Mouse (Mus musculus): ENCODE data around the gene Cul9. TPM values are rescaled to one million over a fixed set of nuclear protein-coding genes. Genes with fewer than 3 reads are reported as not detected.

Cul9 gene
- 100 to 1,000 TPM in 9 of 26 experiments, 10 to 100 TPM in 17; 17.7 to 142 (median 86.9) TPM for total RNA-seq (2018; cell fraction: chromatin; rRNA removed)
- 10 to 100 TPM in 15 of 26 experiments, 1 to 10 TPM in 11; 5.6 to 17.4 (median 11.2) TPM for total RNA-seq (2018; cell fraction: cytosol; rRNA removed)
- 10 to 100 TPM; 11.9 to 96.2 (median 39.5) TPM for total RNA-seq (2018; cell fraction: nucleus; rRNA removed)
- 8.0 to 13.4 TPM (median 8.8 TPM) in 3 replicates for polyA plus RNA-seq (2018)

- Histone ChIP-seq H3K4me3 (ENCODE audit: inconsistent target) (peak within 1 kb of the TSS; percentile 54), H3K27ac (no peak within 1 kb of the TSS), H3K79me2 (ENCODE audit: inconsistent target) (no peaks in the 10 kb centered on the region; the same call in 1 of the 2 replicates), H3K36me3 (ENCODE audit: inconsistent target) (peaks cover 25% of the 10 kb centered on the region)
- 2% methylated on average over 49 of the region's 49 CpGs for WGBS (ENCODE audit: missing documents)
These were observed at the start of gene Cul9 for GRCm38 (mm10) chr17:46545813-46546564. Gene Cul9, minus strand, starts transcription at chr17:46546388.

- H3K36me3 ChIP-seq (ENCODE audit: inconsistent target) = no peaks in the 10 kb centered on the region
- H3K79me2 ChIP-seq (ENCODE audit: inconsistent target) = no peaks in the 10 kb centered on the region
- WGBS (ENCODE audit: missing documents) = 96% methylated on average over 6 of the region's 6 CpGs
These were observed 49.1 kb upstream of the Cul9 start for GRCm38 (mm10) chr17:46595336-46595735.

GRCm38 (mm10) chr17:46594606-46595005, 48.4 kb upstream of the Cul9 start:
- 96% methylated on average over 9 of the region's 9 CpGs for WGBS (ENCODE audit: missing documents)
- Histone ChIP-seq H3K36me3 (ENCODE audit: inconsistent target) (no peaks in the 10 kb centered on the region), H3K4me3 (ENCODE audit: inconsistent target) (no peak overlapping the region), H3K79me2 (ENCODE audit: inconsistent target) (no peaks in the 10 kb centered on the region), H3K27ac (no peak overlapping the region)

More at GRCm38 (mm10) chr17:46595336-46595735, 49.1 kb upstream of the Cul9 start:
- H3K4me3 ChIP-seq (ENCODE audit: inconsistent target) = no peak overlapping the region
- no peak overlapping the region for H3K27ac ChIP-seq

- 98% methylated on average over 4 of the region's 4 CpGs for WGBS (ENCODE audit: missing documents)
These were observed 46.9 kb upstream of the Cul9 start for GRCm38 (mm10) chr17:46593124-46593523.

GRCm38 (mm10) chr17:46591406-46591805, 45.2 kb upstream of the Cul9 start:
- WGBS (ENCODE audit: missing documents) = 93% methylated on average over 19 of the region's 19 CpGs
- H3K79me2 ChIP-seq (ENCODE audit: inconsistent target) = no peaks in the 10 kb centered on the region
- no peak overlapping the region for H3K27ac ChIP-seq
- H3K4me3 ChIP-seq (ENCODE audit: inconsistent target) = no peak overlapping the region
- H3K36me3 ChIP-seq (ENCODE audit: inconsistent target) = no peaks in the 10 kb centered on the region

More at GRCm38 (mm10) chr17:46593124-46593523, 46.9 kb upstream of the Cul9 start:
- Histone ChIP-seq H3K79me2 (ENCODE audit: inconsistent target) (no peaks in the 10 kb centered on the region), H3K27ac (no peak overlapping the region), H3K4me3 (ENCODE audit: inconsistent target) (no peak overlapping the region), H3K36me3 (ENCODE audit: inconsistent target) (no peaks in the 10 kb centered on the region)

- Histone ChIP-seq H3K79me2 (ENCODE audit: inconsistent target) (no peaks in the 10 kb centered on the region), H3K36me3 (ENCODE audit: inconsistent target) (no peaks in the 10 kb centered on the region), H3K4me3 (ENCODE audit: inconsistent target) (no peak overlapping the region), H3K27ac (no peak overlapping the region)
- WGBS (ENCODE audit: missing documents) = 94% methylated on average over 7 of the region's 7 CpGs
These were observed 44.3 kb upstream of the Cul9 start for GRCm38 (mm10) chr17:46590439-46590838.

GRCm38 (mm10) chr17:46589635-46590314, 43.6 kb upstream of the Cul9 start:
- Histone ChIP-seq H3K4me3 (ENCODE audit: inconsistent target) (no peak overlapping the region), H3K36me3 (ENCODE audit: inconsistent target) (no peaks in the 10 kb centered on the region), H3K79me2 (ENCODE audit: inconsistent target) (no peaks in the 10 kb centered on the region), H3K27ac (no peak overlapping the region)
- WGBS (ENCODE audit: missing documents) = 95% methylated on average over 16 of the region's 16 CpGs

- 98% methylated on average over 6 of the region's 6 CpGs for WGBS (ENCODE audit: missing documents)
- H3K36me3 ChIP-seq (ENCODE audit: inconsistent target) = no peaks in the 10 kb centered on the region
These were observed 42.7 kb upstream of the Cul9 start for GRCm38 (mm10) chr17:46588913-46589312.

GRCm38 (mm10) chr17:46588173-46588572, 42.0 kb upstream of the Cul9 start:
- Histone ChIP-seq H3K4me3 (ENCODE audit: inconsistent target) (no peak overlapping the region), H3K27ac (no peak overlapping the region), H3K79me2 (ENCODE audit: inconsistent target) (no peaks in the 10 kb centered on the region), H3K36me3 (ENCODE audit: inconsistent target) (no peaks in the 10 kb centered on the region)
- WGBS (ENCODE audit: missing documents) = 19% methylated on average over 9 of the region's 9 CpGs

More at GRCm38 (mm10) chr17:46588913-46589312, 42.7 kb upstream of the Cul9 start:
- Histone ChIP-seq H3K79me2 (ENCODE audit: inconsistent target) (no peaks in the 10 kb centered on the region), H3K4me3 (ENCODE audit: inconsistent target) (no peak overlapping the region), H3K27ac (no peak overlapping the region)

- no peak overlapping the region for H3K27ac ChIP-seq
These were observed 40.1 kb upstream of the Cul9 start for GRCm38 (mm10) chr17:46586327-46586726.

GRCm38 (mm10) chr17:46578650-46579049, 32.5 kb upstream of the Cul9 start:
- H3K4me3 ChIP-seq (ENCODE audit: inconsistent target) = no peak overlapping the region
- 92% methylated on average over 5 of the region's 5 CpGs for WGBS (ENCODE audit: missing documents)
- H3K36me3 ChIP-seq (ENCODE audit: inconsistent target) = no peaks in the 10 kb centered on the region
- H3K79me2 ChIP-seq (ENCODE audit: inconsistent target) = no peaks in the 10 kb centered on the region
- H3K27ac ChIP-seq = no peak overlapping the region

More at GRCm38 (mm10) chr17:46586327-46586726, 40.1 kb upstream of the Cul9 start:
- no peaks in the 10 kb centered on the region for H3K36me3 ChIP-seq (ENCODE audit: inconsistent target)
- H3K4me3 ChIP-seq (ENCODE audit: inconsistent target) = no peak overlapping the region
- H3K79me2 ChIP-seq (ENCODE audit: inconsistent target) = no peaks in the 10 kb centered on the region
- 36% methylated on average over 8 of the region's 8 CpGs for WGBS (ENCODE audit: missing documents)

GRCm38 (mm10) chr17:46576070-46576469, 29.9 kb upstream of the Cul9 start:
- WGBS (ENCODE audit: missing documents) = 82% methylated on average over 13 of the region's 13 CpGs
- Histone ChIP-seq H3K79me2 (ENCODE audit: inconsistent target) (no peaks in the 10 kb centered on the region), H3K27ac (no peak overlapping the region), H3K4me3 (ENCODE audit: inconsistent target) (no peak overlapping the region), H3K36me3 (ENCODE audit: inconsistent target) (no peaks in the 10 kb centered on the region)

GRCm38 (mm10) chr17:46574535-46574934, 28.3 kb upstream of the Cul9 start:
- no peak overlapping the region for H3K27ac ChIP-seq
- H3K36me3 ChIP-seq (ENCODE audit: inconsistent target) = no peaks in the 10 kb centered on the region
- no peaks in the 10 kb centered on the region for H3K79me2 ChIP-seq (ENCODE audit: inconsistent target)
- no peak overlapping the region for H3K4me3 ChIP-seq (ENCODE audit: inconsistent target)
- WGBS (ENCODE audit: missing documents) = 88% methylated on average over 7 of the region's 7 CpGs

- Histone ChIP-seq H3K27ac (no peak overlapping the region), H3K4me3 (ENCODE audit: inconsistent target) (no peak overlapping the region), H3K79me2 (ENCODE audit: inconsistent target) (no peaks in the 10 kb centered on the region), H3K36me3 (ENCODE audit: inconsistent target) (no peaks in the 10 kb centered on the region)
- WGBS (ENCODE audit: missing documents) = 83% methylated on average over 11 of the region's 11 CpGs
These were observed 24.8 kb upstream of the Cul9 start for GRCm38 (mm10) chr17:46571005-46571404.

- H3K36me3 ChIP-seq (ENCODE audit: inconsistent target) = no peaks in the 10 kb centered on the region
- H3K4me3 ChIP-seq (ENCODE audit: inconsistent target) = no peak overlapping the region
- H3K27ac ChIP-seq = no peak overlapping the region
- peaks cover 10% of the 10 kb centered on the region for H3K79me2 ChIP-seq (ENCODE audit: inconsistent target)
- 93% methylated on average over 6 of the region's 6 CpGs for WGBS (ENCODE audit: missing documents)
These were observed 13.0 kb upstream of the Cul9 start for GRCm38 (mm10) chr17:46559146-46559545.

Data from macrophage (primary cell).